Mouse (Mus musculus): ENCODE data around the gene Me3. TPM values are rescaled to one million over a fixed set of nuclear protein-coding genes. Genes with fewer than 3 reads are reported as not detected.

The Me3 gene
- total RNA-seq (2021) (10 to 100 TPM; 14.0 to 32.2 TPM), polyA plus RNA-seq (2012; rRNA removed) (5.3 and 5.6 TPM in 2 replicates)
- long read RNA-seq, full-length matches to known transcripts: 14 of 17 reads
- long read RNA-seq, partial matches to known transcripts: 1 of 17 reads
- long read RNA-seq, other reads (novel, unspliced or antisense): 2 of 17 reads

DNA sequence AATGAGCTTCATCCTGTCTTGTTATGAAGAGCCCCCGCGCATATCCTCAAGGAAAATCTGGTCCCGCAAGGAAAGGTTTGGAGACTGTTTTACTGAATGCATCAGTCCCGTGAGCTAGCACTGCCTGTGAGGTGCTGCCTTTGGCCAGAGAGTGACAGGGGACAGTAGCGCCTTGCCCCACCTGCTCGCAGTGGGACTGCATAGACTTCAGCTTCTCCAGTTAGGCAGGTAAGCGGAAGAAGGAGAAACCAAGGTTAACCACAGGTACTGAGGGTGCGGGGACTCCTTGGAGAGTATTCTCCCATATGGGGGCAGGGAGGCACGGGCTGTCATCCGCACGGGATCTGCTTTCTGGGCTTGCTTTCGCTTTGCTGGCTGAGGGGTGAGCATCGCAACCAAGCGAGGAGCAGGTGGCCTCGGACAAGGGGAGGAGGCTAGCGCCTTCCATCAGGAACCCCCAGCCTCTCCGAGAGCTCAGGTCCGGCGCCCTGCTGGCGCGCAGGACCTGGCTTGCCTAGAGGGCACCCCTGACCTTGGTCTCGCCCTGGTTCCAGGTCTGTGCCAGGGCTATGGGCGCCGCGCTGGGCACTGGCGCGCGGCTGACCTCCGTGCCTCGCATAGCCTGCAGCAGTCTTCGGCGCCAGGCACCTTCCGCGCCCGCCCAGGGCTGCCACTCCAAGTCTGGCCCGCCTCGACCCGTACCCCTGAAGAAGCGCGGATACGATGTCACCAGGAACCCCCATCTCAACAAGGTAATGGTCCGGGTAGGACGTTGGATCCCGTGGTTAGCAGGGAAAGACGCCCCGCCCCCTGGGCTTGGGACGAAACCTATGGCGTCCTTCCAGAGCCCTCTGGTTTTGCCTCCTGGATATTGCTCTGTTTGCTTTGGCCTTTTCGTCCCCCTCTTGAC is at the start of gene Me3:
Gene Me3 (plus strand): TSS at position 51 of the 910 bp plus-strand sequence.
- DNase-seq: peak; percentile 85

DNA sequence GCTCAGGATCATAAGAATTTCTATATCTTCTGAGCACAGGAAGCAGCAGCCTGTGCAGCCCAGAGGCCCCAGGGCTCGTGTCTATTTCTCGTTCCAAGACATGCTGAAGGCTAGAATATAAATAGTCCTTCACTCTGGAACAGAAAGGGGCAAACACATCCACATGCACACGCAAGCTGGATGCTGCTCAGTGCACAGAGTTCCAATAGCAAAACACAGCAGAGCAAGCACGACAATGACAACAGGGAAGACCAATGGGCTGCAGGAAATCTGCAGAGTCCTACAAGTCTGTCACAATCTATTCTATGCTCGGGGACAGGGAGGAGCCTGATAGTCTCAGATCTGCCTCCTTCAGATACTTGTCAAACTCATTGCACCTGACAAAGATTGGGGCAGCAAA is 42.2 kb upstream of the Me3 start:
- no peak for DNase-seq

GRCm38 (mm10) chr7:89590542-89591251 is 41.5 kb upstream of the Me3 start:
- no peak for DNase-seq

GRCm38 (mm10) chr7:89595813-89596212 is 36.4 kb upstream of the Me3 start:
- no peak for DNase-seq

DNA sequence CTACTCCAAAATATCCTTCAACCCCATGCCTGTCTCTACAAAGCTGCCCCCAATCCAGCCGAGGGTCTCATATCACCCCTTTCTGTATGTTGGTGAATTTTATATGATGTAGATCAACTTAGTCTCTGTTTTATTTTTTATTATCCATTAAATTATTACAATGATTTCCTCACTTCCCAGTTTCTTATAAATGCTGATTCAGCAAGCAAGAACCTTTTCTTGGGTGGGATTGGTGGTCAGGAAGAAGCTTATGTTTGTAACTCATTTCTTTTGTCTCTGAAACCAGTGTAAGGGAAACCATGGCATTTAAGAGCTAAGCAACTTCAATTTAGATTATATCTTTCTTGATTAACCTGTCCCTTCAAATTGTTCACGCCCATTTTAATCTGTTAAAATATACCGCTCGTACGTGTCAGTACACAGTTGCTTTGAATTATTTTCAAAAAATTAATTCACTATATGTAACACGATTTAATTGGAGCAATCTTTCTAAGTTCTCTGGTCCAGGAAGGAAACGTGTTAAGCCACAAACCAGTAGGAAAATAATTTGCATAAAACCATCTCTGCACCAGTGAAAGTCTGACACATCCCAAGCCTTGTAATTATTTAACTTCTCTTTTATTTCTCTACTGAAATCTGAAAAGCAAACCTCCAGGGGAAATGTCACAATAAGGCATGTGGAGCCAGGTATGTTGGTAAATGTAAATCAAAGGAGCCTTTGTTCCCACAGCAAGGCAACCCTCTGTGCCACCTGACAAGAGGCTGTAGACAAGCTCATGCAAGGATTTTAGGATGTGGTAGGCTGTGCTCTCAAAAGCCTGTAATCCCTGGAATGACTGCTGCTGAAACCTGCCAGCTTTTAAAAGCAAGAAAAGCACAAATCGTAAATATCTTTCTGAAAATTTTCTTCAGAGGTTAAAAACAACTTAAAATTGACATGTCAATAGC is 26.3 kb upstream of the Me3 start:
- DNase-seq: no peak

- DNase-seq: no peak
Observed at GRCm38 (mm10) chr7:89607329-89607728, 24.9 kb upstream of the Me3 start.

DNA sequence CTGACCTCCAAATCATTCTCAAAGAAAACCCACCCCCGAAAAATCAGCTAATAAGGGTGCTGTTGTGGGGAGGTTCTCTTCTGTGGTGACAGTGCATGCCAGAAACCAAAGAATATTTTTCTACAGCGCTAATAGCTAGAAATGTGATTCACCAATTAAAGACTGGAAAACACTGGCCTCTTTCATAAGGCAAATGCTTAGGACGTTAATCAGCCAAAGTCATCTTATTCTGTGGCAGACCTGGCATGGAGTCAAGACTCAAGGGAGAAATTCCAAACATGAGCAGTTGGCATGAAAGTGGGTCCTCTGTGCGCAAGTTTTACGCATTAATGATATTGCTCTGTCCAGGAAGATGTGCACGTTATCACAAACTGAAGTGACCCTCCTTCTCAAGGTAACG is 21.0 kb upstream of the Me3 start:
- DNase-seq: no peak

- DNase-seq: no peak
Observed at GRCm38 (mm10) chr7:89616235-89616634, 16.0 kb upstream of the Me3 start.

GRCm38 (mm10) chr7:89623331-89623730 is 8.9 kb upstream of the Me3 start:
- DNase-seq: no peak

- no peak for DNase-seq
Observed at GRCm38 (mm10) chr7:89627393-89627792, 4.8 kb upstream of the Me3 start.

DNA sequence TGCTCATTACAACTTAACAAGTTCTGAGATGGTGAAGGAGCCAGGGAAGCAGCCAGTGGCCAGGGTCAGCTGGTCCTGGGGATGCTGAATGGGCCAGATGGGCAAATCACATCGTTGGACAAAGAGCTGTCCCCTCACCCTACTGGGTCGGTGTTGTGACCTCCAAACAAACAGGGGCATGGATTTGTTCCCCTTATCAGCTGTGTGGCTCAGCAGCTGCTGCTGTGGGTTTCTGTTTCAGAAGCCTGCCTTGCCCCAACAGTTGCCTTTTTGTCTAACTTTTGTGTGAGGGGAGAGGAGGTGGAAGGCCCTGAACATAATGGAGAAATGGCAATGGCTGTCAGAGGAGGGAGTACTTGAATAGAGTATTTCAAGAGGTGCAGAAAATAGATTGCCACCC is 4.2 kb upstream of the Me3 start:
- DNase-seq: no peak

GRCm38 (mm10) chr7:89629006-89629405 is 3.2 kb upstream of the Me3 start:
- no peak for DNase-seq

- no peak for DNase-seq
Observed at GRCm38 (mm10) chr7:89629914-89630313, 2.3 kb upstream of the Me3 start.

GRCm38 (mm10) chr7:89630796-89631195 is 1.4 kb upstream of the Me3 start:
- no peak for DNase-seq

DNA sequence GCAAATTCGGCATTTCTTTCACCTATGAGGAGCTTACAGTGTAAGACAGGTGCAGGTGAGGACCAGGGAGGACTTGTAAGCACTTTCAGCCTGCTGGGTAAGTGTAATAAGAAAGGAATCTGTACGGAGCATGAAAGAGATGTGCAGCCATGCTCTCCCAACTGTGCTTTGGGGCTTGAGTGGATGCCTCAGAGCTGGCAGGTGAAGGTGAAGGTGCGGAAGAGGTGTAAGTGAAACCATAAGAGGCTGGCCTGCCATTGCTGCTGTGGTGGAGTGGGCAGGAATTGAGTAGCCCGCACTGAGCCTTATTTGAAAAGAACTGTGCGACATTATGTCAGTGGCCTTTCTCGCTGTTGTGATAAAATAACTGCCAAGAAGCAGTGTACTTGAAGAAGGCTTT is 8.3 kb downstream of the Me3 start:
- no peak for DNase-seq

GRCm38 (mm10) chr7:89640944-89641661 is 8.9 kb downstream of the Me3 start:
- no peak for DNase-seq

- DNase-seq: no peak
Observed at GRCm38 (mm10) chr7:89645015-89645414, 12.8 kb downstream of the Me3 start.

DNA sequence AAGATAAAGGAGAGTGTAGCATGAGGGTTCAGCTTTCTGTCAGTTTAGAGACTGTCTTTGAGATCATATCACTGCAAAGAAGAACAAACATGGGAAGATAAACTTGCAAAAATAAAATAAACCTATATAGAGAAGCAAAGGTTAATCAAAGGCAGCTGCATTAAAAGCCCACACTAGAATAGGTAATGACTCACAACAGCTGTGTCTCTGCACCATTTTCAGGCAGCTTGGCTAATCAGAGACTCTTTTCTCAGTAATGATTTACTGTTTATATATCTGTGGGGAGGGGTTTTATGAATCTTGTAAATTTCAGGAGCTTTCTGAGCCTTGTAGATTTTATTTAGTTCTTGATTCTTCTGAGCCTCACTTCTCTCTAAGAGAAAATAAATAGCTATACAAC is 15.7 kb downstream of the Me3 start:
- no peak for DNase-seq

GRCm38 (mm10) chr7:89657183-89657582 is 25.0 kb downstream of the Me3 start:
- no peak for DNase-seq

GRCm38 (mm10) chr7:89657692-89658212 is 25.6 kb downstream of the Me3 start:
- no peak for DNase-seq

GRCm38 (mm10) chr7:89664197-89664596 is 32.0 kb downstream of the Me3 start:
- peak; percentile 38 for DNase-seq
